Mouse (Mus musculus) right cerebral cortex, postnatal 14 days (tissue): ENCODE data around the gene Gm45261.

ENCODE experiments used
- DNase-seq: peaks from one replicate; pipeline ENCODE4 v3.0.0; 2022

Gm45261 gene

GRCm38 (mm10) chr1:80409467-80410105 lies 51.7 kb downstream of the Gm45261 start:
- no peak for DNase-seq

GRCm38 (mm10) chr1:80408586-80408985 lies 52.7 kb downstream of the Gm45261 start:
- DNase-seq: peak; percentile 52

DNA sequence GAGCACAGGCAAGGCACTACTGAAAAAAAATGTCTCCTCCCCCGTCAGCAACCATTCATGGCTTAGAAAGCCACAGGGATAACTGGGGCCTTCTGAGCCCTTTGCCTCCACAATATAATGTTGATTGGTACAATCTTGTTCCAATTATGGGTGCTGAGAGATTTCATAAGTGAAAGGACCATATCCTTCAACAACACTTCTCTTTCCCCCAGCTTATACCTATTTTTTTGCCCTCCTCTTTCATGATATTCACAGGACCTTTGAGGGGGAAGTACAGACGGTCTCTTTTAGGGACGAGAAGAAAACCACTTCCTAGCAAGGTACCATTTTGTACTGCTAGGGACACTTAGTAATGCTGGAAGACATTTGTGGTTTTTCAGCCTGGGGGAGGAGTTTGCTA lies 57.1 kb downstream of the Gm45261 start:
- DNase-seq: no peak

- DNase-seq: no peak
These were observed 57.8 kb downstream of the Gm45261 start for GRCm38 (mm10) chr1:80403366-80403893.

GRCm38 (mm10) chr1:80401961-80402360 lies 59.3 kb downstream of the Gm45261 start:
- DNase-seq: no peak
